Mouse (Mus musculus) inflammation-experienced regulatory T-cells (primary cell): ENCODE results near the gene Scgb2b20. TPM values are rescaled to one million over a fixed set of nuclear protein-coding genes. Genes with fewer than 3 reads are reported as not detected.

ENCODE experiments used
- polyA plus RNA-seq, 2 experiments: library from polyadenylated mRNA; unstranded; fragments of 100-300 nt; shearing (Covaris generic); gene quantifications; one replicate each; pipeline ENCODE4 v1.2.1; 2017

Gene Scgb2b20
- not detected for polyA plus RNA-seq

DNA sequence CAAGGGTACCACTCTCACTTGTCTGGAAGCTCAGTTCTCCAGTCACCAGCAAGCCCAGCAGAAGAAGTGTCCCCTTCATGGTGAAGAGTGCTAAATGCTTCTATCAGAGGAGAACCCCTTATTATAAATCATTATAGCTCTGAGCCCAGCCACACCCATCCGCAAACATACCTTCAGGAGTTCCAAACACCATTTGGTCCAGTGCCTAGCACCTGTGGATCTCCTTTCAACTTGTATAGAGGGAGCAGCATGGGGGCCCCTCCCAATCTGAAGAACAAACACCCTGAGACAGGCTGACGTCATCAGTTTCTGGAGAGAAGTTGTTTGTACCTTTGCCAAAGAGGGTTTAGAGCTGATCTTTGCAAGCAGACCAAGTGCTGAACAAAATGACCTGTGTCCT lies at the start of gene Scgb2b20:
Gene Scgb2b20, minus strand, starts transcription at position 101 of the 400 bp plus-strand sequence.

GRCm38 (mm10) chr7:33372934-33373333 lies 6.8 kb upstream of the Scgb2b20 start, which contains the start of gene Scgb1b20:
TSS of gene Scgb1b20 (plus strand) at chr7:33373234.

Other genes starting within 250 kb of the Scgb2b20 start
- not detected for gene Scgb2b18, start 192.5 kb downstream of the Scgb2b20 start, polyA plus RNA-seq
- not detected for gene Scgb1b18, start 180.8 kb downstream of the Scgb2b20 start, polyA plus RNA-seq
- gene Scgb2b19, start 86.0 kb downstream of the Scgb2b20 start, polyA plus RNA-seq, result not detected
- gene Scgb1b19, start 79.0 kb downstream of the Scgb2b20 start, polyA plus RNA-seq, result not detected
- not detected for gene Scgb1b20, start 6.9 kb upstream of the Scgb2b20 start, polyA plus RNA-seq
- not detected for gene Scgb2b21, start 154.1 kb upstream of the Scgb2b20 start, polyA plus RNA-seq